Mouse (Mus musculus) mesoderm, embryonic 11.5 days (tissue): ENCODE measurements at regions not wholly inside any gene's neighbourhood (a gene's known extent, or its start where the extent isn't known, plus 50 kb on each side); places are given as distances from the start of the nearest gene placed in this dataset.

Experiments
- DNase-seq: peaks from one replicate; pipeline ENCODE4 v3.0.0-alpha.2; 2012; ENCODE audit warnings: low read depth, low spot score

DNA sequence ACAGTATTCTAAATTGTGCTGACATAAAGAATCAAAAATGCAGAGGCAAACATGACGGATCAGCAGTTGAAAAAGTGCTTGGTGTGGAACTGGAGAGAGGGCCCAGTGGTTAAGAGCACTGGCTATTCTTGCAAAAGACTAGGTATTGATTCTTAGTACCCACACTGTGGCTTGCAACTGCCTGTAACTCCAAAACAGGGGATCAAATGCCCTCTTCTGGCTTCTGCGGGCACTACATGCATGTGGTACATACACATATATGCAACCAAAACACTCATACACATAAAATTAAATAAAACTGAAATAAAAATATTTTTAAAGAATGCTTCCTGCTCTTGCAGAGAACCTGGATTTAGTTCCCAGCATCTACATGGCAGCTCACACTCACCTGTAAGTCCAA lies 163.7 kb upstream of the Smim15 start:
- no peak for DNase-seq

- no peak for DNase-seq
Observed at GRCm38 (mm10) chr13:107879535-107879934, 164.7 kb upstream of the Smim15 start.

- DNase-seq, result no peak
Observed at GRCm38 (mm10) chr13:107878980-107879379, 165.3 kb upstream of the Smim15 start.

DNA sequence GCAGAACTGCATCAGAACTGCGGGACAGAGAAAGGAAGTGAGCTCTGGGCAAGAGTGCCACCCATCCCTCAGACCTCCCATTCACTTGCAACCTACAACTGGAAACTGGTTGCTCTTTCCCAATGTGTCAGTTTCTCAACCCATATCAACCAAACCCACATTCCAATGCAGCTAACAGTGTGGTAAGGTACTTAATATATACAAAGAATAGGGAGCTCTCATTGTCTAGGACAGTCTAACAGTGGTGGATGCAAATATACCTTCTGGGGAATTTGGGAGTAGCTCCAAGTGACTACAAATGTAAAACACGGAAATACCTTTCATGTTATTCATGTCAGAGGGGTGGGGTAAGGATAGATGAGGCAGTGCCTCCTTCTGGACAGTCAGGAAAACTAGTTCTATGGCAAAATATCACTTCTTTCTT lies 171.0 kb upstream of the Smim15 start:
- DNase-seq, result no peak

GRCm38 (mm10) chr13:107872574-107872973 lies 171.7 kb upstream of the Smim15 start:
- DNase-seq, result no peak

GRCm38 (mm10) chr13:107872137-107872536 lies 172.1 kb upstream of the Smim15 start:
- DNase-seq, result no peak

- no peak for DNase-seq
Observed at GRCm38 (mm10) chr13:107868906-107869305, 175.3 kb upstream of the Smim15 start.

GRCm38 (mm10) chr13:107866825-107867224 lies 177.4 kb upstream of the Smim15 start:
- no peak for DNase-seq

GRCm38 (mm10) chr13:107862793-107863654 lies 181.2 kb upstream of the Smim15 start:
- DNase-seq, result no peak

GRCm38 (mm10) chr13:107861384-107862134 lies 182.7 kb upstream of the Smim15 start:
- no peak for DNase-seq

DNA sequence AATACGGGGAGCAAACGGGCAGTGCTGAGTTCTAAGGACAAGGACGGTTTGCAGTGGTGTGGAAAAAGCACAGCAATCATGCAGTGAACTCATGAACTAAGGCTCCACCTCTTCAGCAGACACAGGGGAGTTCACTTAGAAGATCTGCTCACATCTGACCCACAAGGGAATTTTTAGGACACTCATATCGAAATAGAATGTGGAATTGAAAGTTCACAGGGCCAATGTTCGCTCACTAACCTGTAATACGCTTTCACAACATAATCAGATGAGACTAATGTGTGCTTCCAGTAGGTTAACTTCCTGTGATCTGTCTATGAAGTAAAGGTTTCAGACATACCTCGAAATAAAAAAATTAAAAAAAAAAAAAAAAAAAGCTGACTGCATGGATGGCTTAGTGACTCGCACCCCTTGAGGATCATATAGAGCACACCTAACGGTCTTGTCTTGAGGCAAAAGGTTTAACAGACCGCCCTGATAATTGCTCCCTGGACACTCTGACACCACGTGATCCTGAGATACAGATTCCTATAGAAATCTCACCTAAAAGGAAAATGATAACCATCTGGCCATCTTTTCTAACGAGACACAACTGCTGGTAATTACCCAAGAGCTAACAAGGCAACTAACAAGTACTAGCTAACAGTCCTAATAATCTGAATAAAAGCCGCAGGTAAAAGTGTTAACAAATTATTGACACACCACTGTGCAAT lies 187.0 kb upstream of the Smim15 start:
- no peak for DNase-seq

DNA sequence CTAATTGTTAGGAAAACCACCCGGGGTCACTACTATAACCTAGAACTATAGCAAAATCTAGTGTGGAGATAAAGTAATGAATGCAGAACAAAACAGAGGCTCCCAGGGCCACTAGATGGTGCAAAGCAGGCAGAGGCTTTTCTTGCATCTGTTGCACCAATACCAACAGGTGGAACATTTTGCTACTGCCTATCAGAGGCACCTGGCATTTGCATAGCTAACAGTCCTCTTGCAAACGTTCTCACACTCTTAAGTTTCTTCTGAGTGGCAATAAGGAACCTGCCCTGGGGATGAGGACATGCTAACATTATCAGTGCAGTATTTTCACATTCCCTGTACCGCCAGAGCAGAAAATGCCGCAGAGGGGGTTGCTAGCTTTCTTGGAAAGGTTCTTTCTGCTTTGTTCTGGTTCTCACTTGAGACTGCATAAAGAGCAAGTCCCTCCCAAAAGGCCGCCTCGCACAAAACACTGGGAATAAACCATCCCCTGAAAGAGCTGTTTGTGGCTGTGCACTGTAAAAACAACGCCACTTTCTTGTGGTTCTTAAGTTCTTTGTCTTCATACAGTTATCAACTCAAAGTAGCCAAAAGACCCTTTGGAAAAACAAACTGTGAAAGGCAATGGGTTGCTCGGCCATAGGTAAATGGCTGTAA lies 193.2 kb upstream of the Smim15 start:
- no peak for DNase-seq

DNA sequence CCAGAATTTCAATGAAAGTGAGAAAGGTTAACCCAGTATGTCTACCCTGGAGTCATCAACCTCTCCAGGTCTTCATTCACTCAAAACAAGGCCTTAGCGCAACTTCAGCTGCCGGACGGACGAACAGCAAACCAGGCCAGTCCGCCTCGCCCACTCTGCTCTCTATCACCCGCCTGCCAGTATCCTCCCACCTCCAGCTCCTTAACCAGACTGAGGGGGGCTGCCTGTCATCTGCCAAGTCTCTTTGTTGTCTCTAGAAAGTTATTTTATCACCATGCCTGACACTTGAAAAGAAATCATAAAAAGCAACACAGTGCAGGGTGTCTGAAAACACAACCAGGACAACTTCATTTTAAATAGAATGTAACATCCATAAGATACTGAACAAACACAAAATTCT lies 195.4 kb upstream of the Smim15 start:
- DNase-seq, result no peak

DNA sequence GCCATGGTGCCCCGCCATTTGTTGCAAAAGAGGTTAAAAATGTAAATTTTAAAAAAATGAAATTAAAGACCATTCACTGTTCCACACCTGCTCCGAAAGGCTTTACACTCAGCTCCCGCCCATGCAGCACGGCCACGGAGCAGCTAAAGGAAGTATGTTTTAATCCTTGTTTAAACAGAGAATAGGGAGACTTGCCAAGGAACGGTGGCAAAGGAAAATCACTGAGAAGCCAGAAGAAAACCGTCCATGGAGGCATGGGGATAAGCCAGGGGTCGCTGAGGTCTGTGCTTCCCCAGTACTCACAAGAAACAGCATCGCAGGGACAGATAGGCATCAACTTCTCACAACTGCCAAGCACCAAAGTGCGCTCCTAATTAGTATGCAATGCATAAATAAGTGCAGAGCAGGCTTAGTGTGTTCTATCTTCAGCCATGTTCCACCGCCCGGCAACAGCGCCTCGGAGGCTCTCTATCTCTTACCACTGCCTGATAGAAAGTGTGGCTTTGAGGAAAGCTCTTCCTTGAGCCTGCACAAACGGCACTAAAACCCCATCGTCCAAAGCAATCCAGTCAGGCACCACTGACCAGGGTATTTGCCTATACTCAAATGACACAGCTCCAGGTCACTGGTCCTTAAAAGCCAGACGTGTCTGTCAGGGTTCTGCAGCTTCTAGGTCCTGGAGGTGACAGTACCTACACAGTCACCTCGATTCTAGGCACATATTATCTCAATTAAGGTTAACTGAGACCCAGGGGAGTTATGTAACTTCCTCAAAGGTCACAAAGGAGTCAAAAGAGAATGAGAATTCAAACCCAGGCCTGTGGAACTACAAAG lies 196.8 kb upstream of the Smim15 start:
- DNase-seq, result no peak

- peak; percentile 78 for DNase-seq
Observed at GRCm38 (mm10) chr13:107846621-107847178, 197.5 kb upstream of the Smim15 start.

- no peak for DNase-seq
Observed at GRCm38 (mm10) chr13:107845838-107846237, 198.4 kb upstream of the Smim15 start.

DNA sequence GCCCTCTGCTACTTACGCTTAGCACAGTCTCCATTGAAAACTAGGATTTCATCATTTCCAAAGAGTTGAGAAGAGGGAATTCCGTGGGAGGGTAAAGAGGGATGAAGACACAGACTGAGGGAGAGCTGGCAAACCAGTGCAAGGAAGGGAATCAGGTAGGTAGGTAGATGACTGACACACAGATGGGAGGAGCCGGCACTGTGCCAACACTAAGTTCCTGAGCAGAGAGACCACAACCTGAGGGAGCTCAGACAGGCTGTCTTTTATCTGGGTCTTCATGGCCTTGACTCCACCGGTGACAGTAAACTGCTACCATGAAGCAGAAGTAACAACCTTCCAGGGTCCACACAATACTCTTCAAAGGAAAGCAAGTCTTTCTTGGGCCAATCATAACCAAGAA lies 200.2 kb upstream of the Smim15 start:
- no peak for DNase-seq

- DNase-seq, result no peak
Observed at GRCm38 (mm10) chr13:107838126-107838715, 206.0 kb upstream of the Smim15 start.

GRCm38 (mm10) chr13:107837206-107837952 lies 206.9 kb upstream of the Smim15 start:
- DNase-seq, result no peak
